Mouse (Mus musculus): ENCODE measurements around the gene Gys1. TPM values are rescaled to one million over a fixed set of nuclear protein-coding genes. Genes with fewer than 3 reads are reported as not detected.
"Not testable (repeated sequence)": the region's sequence is repeated elsewhere in the genome, so short reads cannot be mapped to it uniquely, and the experiment has no call there.

Gene Gys1
- polyA plus RNA-seq, 1 experiment from 2014 or later = 8.6 TPM

GRCm38 (mm10) chr7:45446589-45446988, 11.9 kb downstream of the Gys1 start:
- Histone ChIP-seq H3K4me3 (no peak overlapping the region), H3K27ac (no peak overlapping the region), H3K9me3 (replicated peaks) (no peaks in the 10 kb centered on the region), H3K27me3 (replicated peaks) (no peaks in the 10 kb centered on the region), H3K9ac (no peak overlapping the region), H3K4me2 (no peak overlapping the region), H3K36me3 (peaks cover 13% of the 10 kb centered on the region), H3K4me1 (peaks cover 32% of the 10 kb centered on the region)
- no peak for ATAC-seq

GRCm38 (mm10) chr7:45447325-45447990, 12.8 kb downstream of the Gys1 start:
- ATAC-seq = peak; percentile 55
- Histone ChIP-seq H3K9me3 (replicated peaks) (no peaks in the 10 kb centered on the region), H3K9ac (peak overlapping the region; percentile 61), H3K27me3 (replicated peaks) (no peaks in the 10 kb centered on the region), H3K4me1 (peaks cover 37% of the 10 kb centered on the region), H3K27ac (peak overlapping the region; percentile 42; the same call in 1 of the 2 replicates), H3K4me2 (peak overlapping the region; percentile 64), H3K4me3 (peak overlapping the region; percentile 37), H3K36me3 (peaks cover 12% of the 10 kb centered on the region)
- WGBS (ENCODE audit: insufficient replicate concordance) = 20% methylated on average over 11 of the region's 11 CpGs

GRCm38 (mm10) chr7:45449974-45450373, 15.3 kb downstream of the Gys1 start:
- H3K27ac ChIP-seq = no peak overlapping the region
- H3K4me1 ChIP-seq = peaks cover 30% of the 10 kb centered on the region
- no peaks in the 10 kb centered on the region for H3K9me3 ChIP-seq (replicated peaks)
- no peak overlapping the region for H3K4me2 ChIP-seq
- no peak overlapping the region for H3K4me3 ChIP-seq
- H3K36me3 ChIP-seq = peaks cover 26% of the 10 kb centered on the region
- no peak overlapping the region for H3K9ac ChIP-seq
- 72% methylated on average over 1 of the region's 1 CpGs for WGBS (ENCODE audit: insufficient replicate concordance)
- no peak for ATAC-seq
- H3K27me3 ChIP-seq (replicated peaks) = no peaks in the 10 kb centered on the region

- Histone ChIP-seq H3K27me3 (replicated peaks) (no peaks in the 10 kb centered on the region), H3K4me2 (peak overlapping the region; percentile 20), H3K9ac (no peak overlapping the region), H3K4me1 (peaks cover 34% of the 10 kb centered on the region), H3K4me3 (no peak overlapping the region), H3K36me3 (peaks cover 32% of the 10 kb centered on the region), H3K9me3 (replicated peaks) (no peaks in the 10 kb centered on the region), H3K27ac (0 out of 2 replicates have a peak overlapping the region, but pooled peaks have one; percentile 12)
- peak; percentile 81 for ATAC-seq
- WGBS (ENCODE audit: insufficient replicate concordance) = 51% methylated on average over 23 of the region's 23 CpGs
Measured at GRCm38 (mm10) chr7:45451344-45451982, 16.8 kb downstream of the Gys1 start.

GRCm38 (mm10) chr7:45454971-45455370, 20.3 kb downstream of the Gys1 start:
- ATAC-seq = no peak
- peaks cover 38% of the 10 kb centered on the region for H3K4me1 ChIP-seq
- 89% methylated on average over 15 of the region's 15 CpGs for WGBS (ENCODE audit: insufficient replicate concordance)
- H3K4me3 ChIP-seq = no peak overlapping the region
- peaks cover 46% of the 10 kb centered on the region for H3K36me3 ChIP-seq
- H3K27ac ChIP-seq = no peak overlapping the region
- H3K27me3 ChIP-seq (replicated peaks) = no peaks in the 10 kb centered on the region
- H3K9ac ChIP-seq = no peak overlapping the region
- no peak overlapping the region for H3K4me2 ChIP-seq
- H3K9me3 ChIP-seq (replicated peaks) = no peaks in the 10 kb centered on the region

- Histone ChIP-seq H3K27me3 (replicated peaks) (no peaks in the 10 kb centered on the region), H3K9me3 (replicated peaks) (no peaks in the 10 kb centered on the region), H3K4me2 (0 out of 2 replicates have a peak overlapping the region, but pooled peaks have one; percentile 88), H3K36me3 (peaks cover 50% of the 10 kb centered on the region), H3K4me1 (peaks cover 47% of the 10 kb centered on the region), H3K4me3 (no peak overlapping the region), H3K9ac (no peak overlapping the region), H3K27ac (peak overlapping the region; percentile 96)
- WGBS (ENCODE audit: insufficient replicate concordance) = 77% methylated on average over 13 of the region's 13 CpGs
- ATAC-seq = no peak
Measured at GRCm38 (mm10) chr7:45455932-45456696, 21.5 kb downstream of the Gys1 start.

GRCm38 (mm10) chr7:45456721-45457203, 22.1 kb downstream of the Gys1 start:
- Histone ChIP-seq H3K4me3 (peak overlapping the region; percentile 87), H3K4me1 (peaks cover 47% of the 10 kb centered on the region), H3K9ac (peak overlapping the region; percentile 93; the same call in 1 of the 2 replicates), H3K27me3 (replicated peaks) (no peaks in the 10 kb centered on the region), H3K4me2 (peak overlapping the region; percentile 88), H3K27ac (peak overlapping the region; percentile 96), H3K36me3 (peaks cover 53% of the 10 kb centered on the region), H3K9me3 (replicated peaks) (no peaks in the 10 kb centered on the region)
- 48% methylated on average over 9 of the region's 9 CpGs for WGBS (ENCODE audit: insufficient replicate concordance)
- no peak for ATAC-seq

GRCm38 (mm10) chr7:45457204-45458060, 22.8 kb downstream of the Gys1 start:
- WGBS (ENCODE audit: insufficient replicate concordance) = 37% methylated on average over 9 of the region's 10 CpGs
- Histone ChIP-seq H3K9ac (peak overlapping the region; percentile 93), H3K27me3 (replicated peaks) (no peaks in the 10 kb centered on the region), H3K9me3 (replicated peaks) (no peaks in the 10 kb centered on the region), H3K4me3 (peak overlapping the region; percentile 87), H3K4me1 (peaks cover 50% of the 10 kb centered on the region), H3K4me2 (peak overlapping the region; percentile 88), H3K36me3 (peaks cover 60% of the 10 kb centered on the region), H3K27ac (peak overlapping the region; percentile 96)
- peak; percentile 25 for ATAC-seq

- ATAC-seq = peak; percentile 24
- Histone ChIP-seq H3K4me3 (peak overlapping the region; percentile 87), H3K4me2 (peak overlapping the region; percentile 88), H3K9ac (peak overlapping the region; percentile 93), H3K27ac (peak overlapping the region; percentile 96), H3K4me1 (peaks cover 59% of the 10 kb centered on the region), H3K36me3 (peaks cover 68% of the 10 kb centered on the region), H3K27me3 (replicated peaks) (no peaks in the 10 kb centered on the region), H3K9me3 (replicated peaks) (no peaks in the 10 kb centered on the region)
- WGBS (ENCODE audit: insufficient replicate concordance) = under 1% methylated on average over 43 of the region's 43 CpGs
Measured at GRCm38 (mm10) chr7:45458748-45459563, 24.3 kb downstream of the Gys1 start.

GRCm38 (mm10) chr7:45459564-45460140, 25.0 kb downstream of the Gys1 start, which contains the start of gene Ftl1:
TSS of gene Ftl1 (minus strand) at chr7:45459884.
- Histone ChIP-seq H3K27ac (peak within 1 kb of the TSS; percentile 99), H3K36me3 (peaks cover 68% of the 10 kb centered on the region), H3K4me3 (peak within 1 kb of the TSS; percentile 87), H3K9ac (peak within 1 kb of the TSS; percentile 93), H3K4me2 (peak within 1 kb of the TSS; percentile 88), H3K4me1 (peaks cover 61% of the 10 kb centered on the region)
- WGBS (ENCODE audit: insufficient replicate concordance) = under 1% methylated on average over 36 of the region's 37 CpGs
- H3K27me3 ChIP-seq (replicated peaks); H3K9me3 ChIP-seq (replicated peaks): not testable (repeated sequence)
- ATAC-seq = peak; percentile 88
